Mouse (Mus musculus): Measurements from ENCODE around the gene Gar1. TPM values are rescaled to one million over a fixed set of nuclear protein-coding genes. Genes with fewer than 3 reads are reported as not detected.

Gar1 gene
- polyA plus RNA-seq, 2 experiments, result 41.3 to 119 TPM

GRCm38 (mm10) chr3:129863698-129864097 lies 32.5 kb upstream of the Gar1 start:
- H3K27me3 ChIP-seq (ENCODE audit: control insufficient read depth, insufficient read depth, low read length), result no peaks in the 10 kb centered on the region
- no peaks in the 10 kb centered on the region for H3K4me1 ChIP-seq (ENCODE audit: control insufficient read depth, insufficient read depth, low read length)
- 52% methylated on average over 14 of the region's 14 CpGs for WGBS
- no peak overlapping the region for H3K9ac ChIP-seq (ENCODE audit: low read depth, low read length, severe bottlenecking)
- no peaks in the 10 kb centered on the region for H3K9me3 ChIP-seq (ENCODE audit: control insufficient read depth, low read length)
- no peak overlapping the region for H3K4me3 ChIP-seq (replicated peaks; ENCODE audit: low read length)
- no peak for TF ChIP-seq POLR2A (IDR thresholded peaks at IDR 0.05; ENCODE audit: borderline replicate concordance, extremely low read depth, insufficient read depth, insufficient read length)
- H3K4me2 ChIP-seq (replicated peaks; ENCODE audit: low read depth, low read length, severe bottlenecking), result no peak overlapping the region
- no peaks in the 10 kb centered on the region for H3K36me3 ChIP-seq (ENCODE audit: control insufficient read depth, insufficient read depth, low read length)
- no peak overlapping the region for H3K27ac ChIP-seq (replicated peaks; ENCODE audit: low read depth, low read length)
- no peak for ATAC-seq (ENCODE audit: low FRiP score, low read depth)
- no peak for DNase-seq (ENCODE audit: low spot score)

DNA sequence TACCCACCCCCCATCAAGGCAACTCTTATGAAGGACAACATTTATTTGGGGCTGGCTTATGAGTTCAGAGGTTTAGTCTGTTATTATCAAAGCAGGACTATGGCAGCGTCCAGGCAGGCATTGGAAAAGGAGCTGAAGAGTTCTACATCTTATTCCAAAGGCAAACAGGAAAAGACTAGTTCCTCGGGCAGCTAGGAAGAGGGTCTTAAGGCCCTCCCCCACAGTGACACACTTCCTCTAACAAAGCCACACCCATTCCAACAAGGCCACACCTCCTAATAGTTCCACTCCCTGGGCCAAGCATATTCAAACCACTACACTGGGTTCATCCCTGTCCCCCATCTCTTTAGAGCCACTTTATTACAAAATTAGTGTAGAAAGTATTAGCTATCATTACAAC lies 31.4 kb upstream of the Gar1 start:
- ATAC-seq (ENCODE audit: low FRiP score, low read depth) (no peak), DNase-seq (ENCODE audit: low spot score) (no peak)
- H3K27ac ChIP-seq (replicated peaks; ENCODE audit: low read depth, low read length), result no peak overlapping the region
- 70% methylated on average over 2 of the region's 2 CpGs for WGBS
- H3K4me2 ChIP-seq (replicated peaks; ENCODE audit: low read depth, low read length, severe bottlenecking), result no peak overlapping the region
- no peaks in the 10 kb centered on the region for H3K4me1 ChIP-seq (ENCODE audit: control insufficient read depth, insufficient read depth, low read length)
- no peaks in the 10 kb centered on the region for H3K9me3 ChIP-seq (ENCODE audit: control insufficient read depth, low read length)
- H3K27me3 ChIP-seq (ENCODE audit: control insufficient read depth, insufficient read depth, low read length), result no peaks in the 10 kb centered on the region
- no peaks in the 10 kb centered on the region for H3K36me3 ChIP-seq (ENCODE audit: control insufficient read depth, insufficient read depth, low read length)
- TF ChIP-seq POLR2A (IDR thresholded peaks at IDR 0.05; ENCODE audit: borderline replicate concordance, extremely low read depth, insufficient read depth, insufficient read length), result no peak
- no peak overlapping the region for H3K4me3 ChIP-seq (replicated peaks; ENCODE audit: low read length)
- H3K9ac ChIP-seq (ENCODE audit: low read depth, low read length, severe bottlenecking), result no peak overlapping the region

GRCm38 (mm10) chr3:129846846-129847245 lies 15.7 kb upstream of the Gar1 start:
- Histone ChIP-seq H3K9ac (ENCODE audit: low read depth, low read length, severe bottlenecking) (no peak overlapping the region), H3K36me3 (ENCODE audit: control insufficient read depth, insufficient read depth, low read length) (no peaks in the 10 kb centered on the region)
- 83% methylated on average over 7 of the region's 7 CpGs for WGBS

GRCm38 (mm10) chr3:129845868-129846267 lies 14.7 kb upstream of the Gar1 start:
- no peaks in the 10 kb centered on the region for H3K9me3 ChIP-seq (ENCODE audit: control insufficient read depth, low read length)
- ATAC-seq (ENCODE audit: low FRiP score, low read depth), result no peak
- no peaks in the 10 kb centered on the region for H3K36me3 ChIP-seq (ENCODE audit: control insufficient read depth, insufficient read depth, low read length)
- no peak for TF ChIP-seq POLR2A (IDR thresholded peaks at IDR 0.05; ENCODE audit: borderline replicate concordance, extremely low read depth, insufficient read depth, insufficient read length)
- no peaks in the 10 kb centered on the region for H3K27me3 ChIP-seq (ENCODE audit: control insufficient read depth, insufficient read depth, low read length)
- H3K9ac ChIP-seq (ENCODE audit: low read depth, low read length, severe bottlenecking), result no peak overlapping the region
- 70% methylated on average over 2 of the region's 2 CpGs for WGBS
- no peak overlapping the region for H3K27ac ChIP-seq (replicated peaks; ENCODE audit: low read depth, low read length)
- no peak overlapping the region for H3K4me2 ChIP-seq (replicated peaks; ENCODE audit: low read depth, low read length, severe bottlenecking)
- no peak overlapping the region for H3K4me3 ChIP-seq (replicated peaks; ENCODE audit: low read length)
- no peak for DNase-seq (ENCODE audit: low spot score)
- no peaks in the 10 kb centered on the region for H3K4me1 ChIP-seq (ENCODE audit: control insufficient read depth, insufficient read depth, low read length)

More at GRCm38 (mm10) chr3:129846846-129847245, 15.7 kb upstream of the Gar1 start:
- Histone ChIP-seq H3K4me1 (ENCODE audit: control insufficient read depth, insufficient read depth, low read length) (no peaks in the 10 kb centered on the region), H3K27ac (replicated peaks; ENCODE audit: low read depth, low read length) (no peak overlapping the region), H3K9me3 (ENCODE audit: control insufficient read depth, low read length) (no peaks in the 10 kb centered on the region), H3K27me3 (ENCODE audit: control insufficient read depth, insufficient read depth, low read length) (no peaks in the 10 kb centered on the region), H3K4me2 (replicated peaks; ENCODE audit: low read depth, low read length, severe bottlenecking) (no peak overlapping the region), H3K4me3 (replicated peaks; ENCODE audit: low read length) (no peak overlapping the region)
- DNase-seq (ENCODE audit: low spot score), result no peak
- ATAC-seq (ENCODE audit: low FRiP score, low read depth), result no peak
- TF ChIP-seq POLR2A (IDR thresholded peaks at IDR 0.05; ENCODE audit: borderline replicate concordance, extremely low read depth, insufficient read depth, insufficient read length), result no peak

GRCm38 (mm10) chr3:129838017-129838416 lies 6.8 kb upstream of the Gar1 start:
- TF ChIP-seq POLR2A (IDR thresholded peaks at IDR 0.05; ENCODE audit: borderline replicate concordance, extremely low read depth, insufficient read depth, insufficient read length), result no peak
- H3K36me3 ChIP-seq (ENCODE audit: control insufficient read depth, insufficient read depth, low read length), result no peaks in the 10 kb centered on the region
- no peak overlapping the region for H3K4me2 ChIP-seq (replicated peaks; ENCODE audit: low read depth, low read length, severe bottlenecking)
- WGBS, result 38% methylated on average over 6 of the region's 7 CpGs
- H3K4me1 ChIP-seq (ENCODE audit: control insufficient read depth, insufficient read depth, low read length), result no peaks in the 10 kb centered on the region
- no peaks in the 10 kb centered on the region for H3K9me3 ChIP-seq (ENCODE audit: control insufficient read depth, low read length)
- H3K4me3 ChIP-seq (replicated peaks; ENCODE audit: low read length), result no peak overlapping the region
- no peak overlapping the region for H3K9ac ChIP-seq (ENCODE audit: low read depth, low read length, severe bottlenecking)
- DNase-seq (ENCODE audit: low spot score) (no peak), ATAC-seq (ENCODE audit: low FRiP score, low read depth) (no peak)
- H3K27ac ChIP-seq (replicated peaks; ENCODE audit: low read depth, low read length), result no peak overlapping the region
- H3K27me3 ChIP-seq (ENCODE audit: control insufficient read depth, insufficient read depth, low read length), result no peaks in the 10 kb centered on the region

- no peaks in the 10 kb centered on the region for H3K9me3 ChIP-seq (ENCODE audit: control insufficient read depth, low read length)
- no peak overlapping the region for H3K4me2 ChIP-seq (replicated peaks; ENCODE audit: low read depth, low read length, severe bottlenecking)
- no peak overlapping the region for H3K27ac ChIP-seq (replicated peaks; ENCODE audit: low read depth, low read length)
- H3K4me3 ChIP-seq (replicated peaks; ENCODE audit: low read length), result no peak overlapping the region
- TF ChIP-seq POLR2A (IDR thresholded peaks at IDR 0.05; ENCODE audit: borderline replicate concordance, extremely low read depth, insufficient read depth, insufficient read length), result no peak
- no peak for DNase-seq (ENCODE audit: low spot score)
- H3K9ac ChIP-seq (ENCODE audit: low read depth, low read length, severe bottlenecking), result no peak overlapping the region
- no peak for ATAC-seq (ENCODE audit: low FRiP score, low read depth)
- no peaks in the 10 kb centered on the region for H3K27me3 ChIP-seq (ENCODE audit: control insufficient read depth, insufficient read depth, low read length)
- 72% methylated on average over 6 of the region's 6 CpGs for WGBS
- no peaks in the 10 kb centered on the region for H3K4me1 ChIP-seq (ENCODE audit: control insufficient read depth, insufficient read depth, low read length)
- no peaks in the 10 kb centered on the region for H3K36me3 ChIP-seq (ENCODE audit: control insufficient read depth, insufficient read depth, low read length)
These were observed 5.8 kb upstream of the Gar1 start for GRCm38 (mm10) chr3:129836965-129837364.
